Mouse (Mus musculus): ENCODE data around the gene Zkscan17.

Gene Zkscan17

DNA sequence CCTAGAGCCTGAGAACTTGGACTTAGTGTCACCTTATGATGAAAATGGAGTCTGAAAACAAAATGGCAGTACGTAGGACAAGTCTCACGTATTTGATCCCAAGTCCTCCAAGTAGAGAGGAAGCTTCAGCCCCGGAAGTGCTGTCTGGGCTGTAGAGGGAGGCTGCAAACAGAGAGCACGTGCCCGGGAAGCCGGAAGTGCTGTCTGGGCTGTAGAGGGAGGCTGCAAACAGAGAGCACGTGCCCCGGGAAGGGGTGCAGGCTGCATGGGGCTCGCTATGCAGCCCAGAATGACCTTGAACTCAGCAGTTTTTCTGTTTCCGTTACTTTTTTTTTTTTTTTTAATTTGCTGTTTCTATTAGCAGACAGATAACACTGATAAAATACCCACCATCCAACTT is 8.3 kb downstream of the Zkscan17 start:
- DNase-seq (ENCODE audit: low spot score in 2 of 2) = no peak

DNA sequence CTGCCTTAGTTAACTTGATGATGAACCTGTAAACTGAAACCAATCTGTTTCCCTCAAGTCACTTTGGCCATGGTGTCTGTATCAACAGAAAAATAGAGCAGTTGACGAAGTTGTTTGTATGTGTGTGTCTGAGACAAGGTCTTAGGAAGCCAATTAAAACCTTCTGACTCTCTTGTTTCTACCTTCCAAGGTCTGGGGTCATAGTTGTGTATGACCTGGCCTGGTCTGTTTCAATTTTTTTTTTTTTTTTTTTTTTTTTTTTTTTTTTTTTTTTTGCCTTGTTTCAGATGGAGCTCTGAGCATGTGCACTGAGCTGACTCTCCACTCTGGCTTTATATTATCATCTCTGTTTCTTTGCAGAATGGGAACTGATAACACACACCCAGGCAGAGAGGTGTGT is 9.1 kb downstream of the Zkscan17 start:
- no peak for DNase-seq (ENCODE audit: low spot score in 2 of 2)

DNA sequence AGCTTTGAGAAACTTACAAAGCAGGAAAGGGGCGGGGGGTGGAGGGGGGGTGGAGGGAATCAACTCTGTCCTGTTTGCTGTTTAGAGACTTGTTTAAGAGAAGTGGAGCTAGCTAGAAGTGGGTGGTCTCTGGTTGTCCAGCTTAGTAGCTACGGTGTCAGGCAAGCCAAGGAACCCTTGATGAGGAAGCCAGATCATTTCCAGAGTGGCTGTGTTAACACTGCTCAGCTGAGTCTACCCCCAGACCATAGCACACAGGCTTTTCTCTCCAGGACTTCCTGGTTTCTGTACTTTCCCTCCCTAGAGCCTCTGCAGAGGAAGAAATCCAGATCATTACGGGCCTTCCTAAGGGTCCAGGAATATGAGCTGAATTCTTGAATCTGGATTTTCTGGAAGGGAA is 11.8 kb downstream of the Zkscan17 start:
- no peak for DNase-seq (ENCODE audit: low spot score in 2 of 2)

DNA sequence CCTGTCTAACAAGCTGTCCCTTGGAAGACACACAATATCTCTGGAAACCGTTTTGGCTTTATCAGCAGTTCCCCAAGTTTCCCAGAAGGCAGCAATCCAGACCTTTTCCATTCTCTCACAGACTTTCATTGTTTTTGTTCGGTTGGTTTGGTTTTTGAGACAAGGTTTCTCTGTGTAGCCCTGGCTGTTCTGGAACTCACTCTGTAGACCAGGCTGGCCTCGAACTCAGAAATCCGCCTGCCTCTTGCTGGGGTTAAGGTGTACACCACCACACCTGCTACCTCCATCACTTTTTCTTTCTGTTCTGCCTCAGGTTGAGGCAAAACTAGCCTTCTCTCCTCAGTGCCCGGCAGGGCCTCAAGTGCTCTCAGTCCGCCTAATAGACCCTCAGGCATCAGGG is 12.2 kb downstream of the Zkscan17 start:
- no peak for DNase-seq (ENCODE audit: low spot score in 2 of 2)

DNA sequence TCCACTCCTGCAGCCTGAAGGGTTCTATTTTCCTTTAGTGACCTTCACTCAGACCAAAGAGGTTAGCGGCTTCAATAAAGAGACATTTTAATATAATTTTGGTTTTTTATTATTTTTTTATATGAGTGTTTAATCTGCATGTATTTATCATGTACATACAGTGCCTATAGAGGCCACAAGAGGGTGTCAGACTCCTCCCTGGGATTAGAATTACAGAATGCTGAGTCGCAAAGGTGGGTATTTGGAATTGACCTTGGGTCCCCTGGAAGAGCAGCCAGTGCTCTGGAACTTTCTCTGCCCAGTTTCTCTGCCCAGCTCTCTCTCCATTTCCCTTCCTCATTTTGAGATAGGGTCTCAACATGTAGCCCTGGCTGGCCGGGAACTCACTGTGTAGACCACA is 13.0 kb downstream of the Zkscan17 start:
- no peak for DNase-seq (ENCODE audit: low spot score in 2 of 2)

DNA sequence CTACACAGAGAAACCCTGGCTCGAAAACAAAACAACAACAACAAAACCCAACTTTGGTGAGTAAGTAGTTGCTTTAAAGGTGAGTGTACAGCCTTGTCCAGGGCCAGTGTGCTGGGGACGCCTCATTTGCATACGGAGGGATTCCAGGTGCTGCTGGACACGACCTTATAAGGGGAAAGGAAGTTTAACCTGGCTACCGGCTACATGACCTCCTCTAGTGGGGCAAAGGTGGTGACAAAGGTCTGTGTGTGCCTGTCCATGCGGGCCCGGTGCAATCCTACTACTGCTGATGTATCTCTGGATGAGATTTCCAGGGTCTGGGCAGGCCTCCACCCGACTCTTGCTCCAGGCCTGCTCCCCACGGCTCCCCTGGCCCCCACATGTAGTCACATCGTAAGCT is 13.8 kb downstream of the Zkscan17 start:
- DNase-seq (ENCODE audit: low spot score in 2 of 2) = no peak

DNA sequence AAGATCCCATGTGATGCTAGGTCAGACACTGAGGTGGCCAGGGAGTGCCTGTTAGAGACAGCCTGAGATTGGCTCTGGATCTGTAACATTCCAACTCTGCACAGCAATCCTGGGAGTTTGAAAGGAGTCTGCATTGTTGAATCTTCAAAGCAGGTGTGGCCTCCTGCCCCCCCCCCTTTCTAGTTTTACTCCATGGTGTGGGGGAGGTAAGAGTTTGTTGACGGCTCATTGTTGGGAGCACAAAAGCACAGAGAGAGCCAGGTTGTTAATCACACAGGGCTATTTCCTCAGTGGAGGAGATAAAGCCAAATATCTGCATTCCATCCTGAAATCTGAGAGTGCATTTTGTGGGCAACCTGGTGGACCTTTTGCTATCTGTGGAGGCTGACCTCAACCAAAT is 15.0 kb downstream of the Zkscan17 start:
- no peak for DNase-seq (ENCODE audit: low spot score in 2 of 2)

DNA sequence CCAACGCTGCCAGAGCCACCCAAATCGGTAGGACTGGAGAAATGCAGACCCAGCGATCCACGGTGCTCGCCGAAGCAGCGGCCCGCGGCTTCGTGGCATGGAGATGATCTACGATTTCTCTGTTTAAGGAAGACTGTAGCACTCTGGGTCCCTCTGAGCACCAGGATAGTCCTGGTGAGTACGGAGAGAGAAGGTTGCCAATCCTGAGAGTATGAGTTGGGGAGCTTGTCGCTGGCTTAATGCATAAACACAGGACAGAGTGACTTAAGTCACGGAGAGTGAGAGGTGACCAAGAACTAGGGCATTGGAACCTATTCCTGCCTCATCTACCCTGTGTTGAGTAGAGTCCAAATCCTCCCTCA is 19.9 kb downstream of the Zkscan17 start:
- DNase-seq (ENCODE audit: low spot score in 2 of 2) = no peak

DNA sequence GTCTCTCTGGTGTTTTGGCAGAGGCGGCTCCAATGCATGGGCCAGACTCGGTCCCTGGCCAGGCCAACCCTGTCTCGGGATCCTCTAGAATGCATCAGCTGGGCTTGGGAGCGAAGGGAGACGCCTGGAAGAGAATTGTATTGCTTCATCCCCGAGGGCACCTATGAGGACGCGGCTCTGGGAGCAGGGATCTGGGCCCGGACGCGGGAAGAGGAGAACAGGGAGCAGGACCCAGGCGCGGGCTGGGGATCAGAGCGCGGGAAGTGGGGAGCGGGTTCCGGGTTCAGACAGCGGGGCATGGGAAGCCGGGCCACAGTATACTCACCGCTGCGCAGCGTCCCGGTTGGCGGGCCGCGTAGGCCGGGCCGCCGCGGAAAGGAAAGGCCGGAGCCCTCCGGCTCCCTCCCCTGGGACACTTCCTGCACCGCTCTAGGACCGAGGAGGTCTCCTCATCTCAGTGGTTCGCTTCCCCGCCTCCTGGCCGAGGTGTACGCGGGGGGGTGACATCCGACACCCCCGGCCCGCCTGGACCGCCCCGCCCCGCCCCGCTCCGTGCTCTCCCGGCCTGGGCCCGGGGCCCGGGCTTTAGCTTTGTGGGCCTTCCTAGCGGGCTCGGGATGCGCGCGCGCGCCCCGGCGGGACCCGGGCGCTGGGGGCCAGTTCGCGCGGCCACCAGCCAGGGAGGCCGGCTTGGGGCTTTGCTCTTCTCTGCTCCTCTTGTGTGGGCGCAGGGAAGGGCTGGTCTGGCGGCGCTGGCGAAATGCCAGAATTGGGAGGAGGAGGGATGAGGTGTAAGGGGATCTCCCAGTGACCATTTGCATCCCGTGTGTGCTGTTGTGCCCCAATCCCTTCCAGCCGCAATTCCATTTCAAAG is 20.5 kb downstream of the Zkscan17 start:
- peak in 1 of 2 experiments; percentile 69 for DNase-seq (ENCODE audit: low spot score in 2 of 2)

DNA sequence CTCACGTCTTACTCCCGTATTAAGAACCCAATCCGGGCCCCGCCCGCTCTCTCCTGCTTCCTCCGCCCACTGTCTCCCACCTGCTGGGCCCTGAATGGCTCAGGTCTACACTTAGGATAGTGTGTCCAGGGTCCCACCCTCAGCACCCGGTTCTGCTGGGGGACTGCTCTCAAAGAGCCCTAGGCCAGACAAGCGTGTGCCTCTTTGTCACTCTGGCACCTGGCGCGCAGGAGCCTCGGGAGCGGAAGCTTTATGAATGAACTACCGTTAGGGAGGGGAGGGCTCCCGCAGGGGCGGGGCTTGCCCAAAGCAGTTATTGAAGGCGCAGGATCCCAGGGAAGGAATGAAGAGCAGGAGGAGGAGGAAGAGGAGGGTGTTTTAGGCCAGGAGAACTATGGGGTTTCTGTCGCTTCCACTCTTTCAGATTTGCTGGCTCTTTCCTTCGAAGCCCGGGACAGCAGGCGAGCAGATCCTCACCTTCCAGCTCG is 21.2 kb downstream of the Zkscan17 start:
- peak in 1 of 2 experiments; percentile 65 for DNase-seq (ENCODE audit: low spot score in 2 of 2)

DNA sequence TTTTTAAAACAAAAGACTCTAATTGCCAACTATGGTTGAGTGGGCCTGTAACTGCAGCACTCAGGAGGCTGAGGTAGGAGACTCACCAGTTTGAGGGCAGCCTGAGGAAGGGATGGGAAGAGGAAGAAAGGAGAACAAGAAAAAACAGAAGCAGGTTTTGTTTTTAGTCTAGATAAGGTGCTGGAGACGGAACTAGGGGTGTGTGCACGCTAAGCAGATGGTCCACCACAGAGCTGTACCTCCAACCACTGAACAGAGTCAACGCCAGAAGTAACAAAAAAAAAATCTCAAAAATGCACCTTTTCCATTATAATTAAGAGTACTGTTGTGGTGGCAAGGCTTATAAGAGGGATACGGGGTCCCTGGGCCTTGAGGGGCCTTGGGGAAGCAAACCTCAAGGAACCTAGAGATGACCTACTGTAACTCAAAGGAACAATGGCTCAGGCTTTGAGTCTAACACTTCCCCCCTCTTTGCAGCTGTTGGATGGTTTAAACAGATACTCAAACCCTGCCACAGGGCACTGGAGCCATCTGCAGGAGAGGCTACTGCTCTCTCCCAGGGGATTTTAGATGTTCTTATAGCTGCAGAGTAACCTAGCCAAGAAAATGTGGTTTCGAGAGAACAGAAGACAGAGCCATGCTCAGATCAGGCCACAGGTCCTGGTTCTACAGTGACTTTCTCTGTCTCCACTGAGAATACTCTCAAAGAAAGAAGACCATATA is 24.4 kb downstream of the Zkscan17 start:
- no peak for DNase-seq (ENCODE audit: low spot score in 2 of 2)

DNA sequence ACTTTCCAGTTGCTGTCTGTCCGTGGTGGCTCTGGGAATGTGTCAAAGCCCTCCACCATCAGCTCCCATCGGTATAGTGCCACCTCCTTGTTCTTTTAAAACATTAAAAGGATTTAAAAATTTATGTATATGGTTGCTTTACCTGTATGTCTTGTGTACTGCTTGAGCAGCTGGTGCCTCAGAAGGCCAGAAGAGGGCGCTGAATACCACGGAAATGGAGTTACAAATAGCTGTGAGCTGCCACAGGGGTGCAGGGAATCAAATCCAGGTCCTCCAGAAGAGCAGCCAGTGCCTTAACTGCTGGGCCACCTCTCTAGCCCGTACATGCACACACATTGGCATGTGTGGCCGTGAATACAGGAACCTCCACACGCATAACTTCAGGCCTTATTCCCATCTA is 28.8 kb downstream of the Zkscan17 start:
- DNase-seq (ENCODE audit: low spot score in 2 of 2) = no peak

DNA sequence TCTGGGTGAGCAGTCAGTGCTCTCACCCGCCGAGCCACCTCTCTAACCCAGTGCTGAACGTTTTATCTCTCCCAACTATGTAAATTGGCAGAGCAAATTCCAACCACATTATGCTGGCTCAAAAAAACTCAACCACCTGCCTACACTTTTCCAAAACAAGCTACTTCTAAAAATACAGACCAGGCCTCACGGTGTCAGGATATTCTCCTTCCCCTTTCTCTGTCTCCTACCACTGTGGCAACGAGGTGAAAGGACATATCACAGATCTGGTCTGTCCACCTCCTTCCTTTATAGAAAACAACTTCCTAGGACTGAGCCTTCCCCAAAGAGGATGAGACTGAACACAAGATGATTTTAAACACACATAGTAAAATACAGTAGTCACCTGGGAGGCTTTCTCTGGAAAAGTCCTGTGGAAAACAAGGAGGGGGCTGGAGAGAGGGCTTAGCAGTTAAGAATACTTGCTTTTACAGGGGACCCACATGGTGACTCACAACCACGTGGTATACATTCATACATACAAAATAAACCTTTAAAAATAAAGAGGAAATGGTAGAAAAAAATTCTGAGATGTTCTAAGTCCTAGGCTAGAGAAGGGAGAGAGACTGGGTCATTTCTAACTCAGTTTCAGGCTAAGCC is 29.8 kb downstream of the Zkscan17 start:
- DNase-seq (ENCODE audit: low spot score in 2 of 2) = peak in 1 of 2 experiments; percentile 45

DNA sequence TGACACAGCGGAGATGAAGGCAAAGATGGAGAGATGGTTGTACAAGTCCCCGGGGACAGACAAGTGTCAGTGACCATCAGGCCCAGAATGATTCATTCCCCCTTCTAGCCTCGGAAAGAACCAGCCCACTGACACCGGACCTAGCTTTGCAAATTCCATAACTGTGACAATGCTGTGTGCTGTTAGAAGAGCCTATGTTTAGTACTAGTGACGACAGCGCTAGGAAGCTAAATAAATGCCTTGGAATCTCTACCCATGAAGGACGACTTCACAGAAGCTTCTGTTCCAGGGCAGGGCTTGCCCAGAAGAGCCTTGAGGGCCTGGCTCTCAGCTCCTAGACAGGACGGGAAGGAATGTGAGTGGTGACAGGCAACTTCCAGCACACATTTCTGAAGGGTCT is 40.3 kb downstream of the Zkscan17 start:
- no peak for DNase-seq (ENCODE audit: low spot score in 2 of 2)

DNA sequence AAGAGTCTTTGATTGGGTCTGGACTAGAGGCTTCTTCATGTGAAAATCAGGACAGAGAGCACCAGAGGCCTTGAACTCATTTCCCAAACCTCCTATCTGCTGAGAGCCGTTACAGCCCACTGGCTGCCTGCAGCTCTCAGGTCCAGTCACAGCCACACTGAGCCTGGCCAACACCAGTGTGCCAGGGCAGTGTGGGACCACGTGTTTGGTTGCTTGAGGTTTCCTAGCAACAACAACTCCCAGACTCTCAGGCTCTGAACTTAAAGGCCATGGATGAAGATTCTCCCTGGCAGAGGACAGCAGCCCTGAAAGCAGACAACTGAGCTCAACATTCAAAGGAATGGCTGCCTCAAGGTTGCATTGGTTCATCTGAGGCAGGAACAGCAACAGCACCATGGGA is 40.9 kb downstream of the Zkscan17 start:
- DNase-seq (ENCODE audit: low spot score in 2 of 2) = no peak

DNA sequence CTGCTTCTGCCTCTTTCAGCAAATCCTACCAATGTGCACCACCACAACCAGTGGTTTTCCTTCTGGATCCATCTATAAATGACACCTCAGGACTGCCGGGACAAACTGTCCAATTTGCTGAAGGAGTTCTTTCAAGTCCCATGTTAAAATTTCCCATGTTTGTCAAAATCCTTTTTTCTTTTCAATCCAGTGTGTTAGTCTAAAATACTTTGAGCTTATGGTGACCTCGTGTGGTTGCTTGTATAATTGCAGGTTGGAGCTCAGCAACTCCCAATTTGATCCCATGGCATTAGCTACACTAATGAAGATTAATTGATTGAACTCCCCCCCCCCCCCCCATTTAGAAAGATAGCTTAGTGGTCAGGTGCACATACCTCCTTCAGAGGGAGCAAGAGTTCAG is 43.3 kb downstream of the Zkscan17 start:
- peak in 1 of 2 experiments; percentile 58 for DNase-seq (ENCODE audit: low spot score in 2 of 2)

DNA sequence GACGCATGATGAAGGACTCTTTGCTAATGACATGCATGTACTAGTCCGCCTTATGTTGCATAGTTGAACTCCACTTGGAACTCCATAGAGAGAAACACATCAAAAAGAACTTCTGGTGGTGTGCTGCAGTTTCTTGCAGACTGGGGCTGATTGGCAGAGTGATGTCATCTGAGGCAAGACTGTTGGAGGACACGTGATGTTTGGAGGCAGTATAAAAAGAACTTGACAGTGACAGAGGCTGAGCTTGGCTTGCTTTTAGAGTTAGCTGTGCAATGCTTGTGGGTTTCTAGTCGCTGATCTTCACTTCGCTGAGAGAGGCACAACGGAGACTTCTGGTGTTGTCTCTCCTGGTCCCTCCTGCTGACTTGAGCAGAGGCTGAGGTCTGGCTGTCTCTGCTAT is 49.3 kb downstream of the Zkscan17 start:
- DNase-seq (ENCODE audit: low spot score in 2 of 2) = no peak

DNA sequence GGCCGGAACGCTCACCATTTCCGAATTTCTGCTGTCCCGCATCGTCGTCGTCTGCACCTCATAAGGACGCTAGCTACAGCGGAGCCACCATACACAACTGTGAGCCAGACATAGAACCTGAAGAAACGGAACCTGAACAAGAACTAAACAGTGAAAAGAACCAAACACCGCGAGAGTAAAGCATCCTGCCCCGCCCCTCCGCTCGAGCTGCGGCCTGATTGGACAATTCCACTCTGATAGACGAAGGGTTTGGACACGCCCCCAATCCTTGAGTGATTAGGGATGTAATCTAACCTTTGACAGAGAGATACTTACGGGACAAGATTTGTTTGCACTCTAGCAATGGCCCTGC is 54.2 kb downstream of the Zkscan17 start, which contains the start of gene Zfp867:
Gene Zfp867 (minus strand): TSS at position 149 of the 352 bp plus-strand sequence.
- peak; percentile 73 to 94 for DNase-seq (ENCODE audit: low spot score in 2 of 2)

DNA sequence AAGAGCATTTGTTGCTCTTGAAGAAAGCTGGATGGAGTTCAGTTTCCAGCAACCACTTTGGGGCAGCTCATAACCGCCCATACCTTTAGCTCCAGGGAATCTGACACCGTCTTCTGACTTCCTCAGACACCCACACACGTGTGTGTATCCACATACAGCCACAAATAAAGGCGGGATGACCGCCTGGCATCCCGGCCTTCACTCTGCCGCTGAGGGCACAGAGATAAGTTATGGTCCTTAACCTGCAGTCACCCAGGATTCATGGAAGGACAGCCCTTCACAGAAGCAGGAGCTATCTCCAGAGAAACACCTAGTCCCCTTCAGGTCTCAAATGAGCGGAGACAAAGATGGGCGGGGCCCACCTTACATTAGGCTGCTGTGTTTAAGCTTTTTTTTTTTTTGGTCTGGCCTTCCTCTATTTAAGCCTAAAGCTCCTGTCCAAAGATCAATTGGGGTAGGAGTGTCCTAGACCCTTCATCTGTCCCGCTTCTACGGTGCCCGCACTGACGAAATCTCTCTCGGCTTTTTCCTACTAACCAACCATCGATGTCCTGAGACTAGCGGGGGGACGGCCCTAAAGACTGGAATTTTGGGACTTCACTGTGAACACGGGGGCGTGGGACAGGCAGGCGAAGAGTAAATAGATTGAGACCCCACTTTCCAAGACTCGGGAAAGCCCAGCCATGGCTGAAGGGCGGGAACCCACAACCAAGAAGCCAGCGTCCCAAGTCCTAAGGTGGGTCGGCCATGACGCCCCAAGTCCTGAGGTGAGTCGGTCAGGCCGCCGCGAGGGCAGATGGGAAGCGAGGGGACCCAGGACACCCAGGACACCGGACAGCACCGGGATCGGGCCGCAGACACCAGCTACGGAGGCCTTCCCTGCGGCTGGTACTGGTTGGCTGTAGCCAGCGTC is 54.9 kb downstream of the Zkscan17 start:
- DNase-seq (ENCODE audit: low spot score in 2 of 2) = no peak

DNA sequence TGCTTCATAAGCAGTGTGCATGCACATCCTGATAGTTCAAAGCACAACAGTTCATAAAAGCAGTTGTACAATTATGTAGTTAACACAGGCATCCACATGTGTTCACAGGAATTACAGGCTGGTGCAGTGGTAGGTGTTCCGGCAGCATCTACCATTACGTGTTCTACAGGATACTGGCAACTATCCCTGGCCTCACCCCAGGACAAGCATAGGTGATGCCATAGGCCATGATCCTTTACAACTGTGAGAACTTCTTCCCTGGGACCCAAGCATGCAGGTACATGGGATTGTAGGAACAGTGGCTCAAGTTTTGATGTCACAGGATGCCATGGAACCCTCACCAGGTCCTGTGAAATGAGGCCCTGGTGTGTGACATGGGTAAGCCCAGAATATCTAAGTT is 66.1 kb downstream of the Zkscan17 start:
- no peak for DNase-seq (ENCODE audit: low spot score in 2 of 2)

DNA sequence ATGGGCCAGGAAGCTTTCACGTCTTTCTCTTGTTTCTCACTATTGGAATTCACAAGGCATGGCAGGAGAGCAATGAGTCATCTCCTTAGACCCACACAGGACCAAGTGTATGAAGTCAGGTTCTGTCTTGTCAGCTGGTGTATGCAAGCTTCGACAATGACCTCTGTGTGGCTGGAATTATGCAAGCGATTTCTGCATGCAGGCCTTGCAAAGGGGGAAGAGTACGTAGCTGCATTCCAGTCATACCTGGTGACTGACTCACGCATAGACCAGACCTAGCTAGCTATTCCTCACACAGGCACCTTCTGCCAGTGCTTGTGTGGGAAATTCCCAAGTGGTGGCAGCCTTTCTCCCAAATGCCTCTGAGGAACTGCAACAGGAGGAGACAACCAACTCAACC is 67.6 kb downstream of the Zkscan17 start:
- DNase-seq (ENCODE audit: low spot score in 2 of 2) = peak in 1 of 2 experiments; percentile 46

DNA sequence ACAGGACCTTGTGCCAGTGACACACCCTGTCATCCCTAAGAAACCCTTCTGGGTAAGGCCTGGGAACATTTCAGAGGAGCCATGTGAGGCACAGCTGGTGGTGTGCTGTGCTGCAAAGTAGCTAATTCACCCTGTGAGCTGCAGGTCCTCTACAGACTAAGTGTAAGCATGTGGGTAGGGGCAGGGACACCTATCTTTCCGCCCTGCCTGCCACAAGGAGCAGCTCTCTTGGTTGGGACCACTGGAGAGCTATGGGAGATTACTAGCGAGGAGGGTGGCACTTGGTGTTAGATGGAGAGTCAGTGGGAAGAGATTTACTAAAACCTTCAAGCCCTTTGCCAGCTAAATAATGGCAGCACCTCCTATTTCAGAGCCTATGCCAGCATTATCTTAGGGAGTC is 69.7 kb downstream of the Zkscan17 start:
- no peak for DNase-seq (ENCODE audit: low spot score in 2 of 2)
